Comparison of ENCODE assay signal across 9 mouse cellular contexts in the genomic region with DNA sequence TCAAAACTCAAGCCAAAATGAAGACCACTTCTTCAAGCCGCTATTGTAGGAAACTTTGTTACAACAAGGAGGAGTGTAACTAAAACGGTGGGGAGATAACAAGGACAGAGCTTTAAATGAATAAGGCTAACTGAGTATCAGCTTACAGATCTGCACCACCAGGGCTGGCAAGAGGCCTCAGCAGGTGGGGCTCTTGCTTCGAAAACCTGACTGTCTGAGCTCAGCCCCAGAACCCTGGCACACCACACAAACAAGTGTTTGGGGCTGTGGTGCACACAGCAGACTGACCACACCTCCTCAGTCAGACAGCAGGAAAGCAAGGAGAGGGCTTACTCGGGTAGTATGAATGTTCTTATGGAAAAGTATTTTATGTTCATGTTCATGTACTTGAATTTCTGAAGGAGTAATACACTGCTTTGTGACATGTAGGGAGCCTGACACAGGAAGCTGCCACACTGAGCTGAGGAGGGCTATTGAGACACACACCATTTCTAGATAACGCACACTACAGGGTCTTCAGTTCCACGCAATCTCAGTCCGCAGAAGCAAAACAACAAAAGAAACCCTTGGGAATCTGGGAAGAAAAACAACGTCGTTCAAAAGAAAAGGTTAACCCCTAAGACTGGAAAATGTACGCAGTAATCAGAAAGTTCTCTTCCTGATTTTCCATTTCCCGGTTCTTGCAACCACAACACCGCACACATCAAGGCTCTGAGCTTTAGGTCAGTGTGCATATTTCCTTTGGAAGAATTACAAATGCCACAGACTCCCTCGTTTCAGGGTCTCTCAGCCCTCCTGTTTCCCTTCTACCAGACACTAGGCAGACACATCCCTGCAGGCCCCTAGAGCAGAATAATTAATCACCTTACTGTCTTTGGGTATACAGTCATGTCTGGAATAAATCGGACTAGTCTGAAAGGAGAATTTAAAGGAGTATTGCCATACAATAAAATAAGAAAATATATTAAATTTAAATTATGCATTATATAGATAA. TPM values are rescaled to one million over a fixed set of nuclear protein-coding genes. Genes with fewer than 3 reads are reported as not detected.
DNase-seq lines count a peak whose midpoint lies in the region; ATAC-seq and TF ChIP-seq lines count a peak whose summit lies in the region.
"Had no signal": no experiment of that assay in that cellular context is flagged by ENCODE, and none has a peak within 500 bp of the region (broad histone marks: within the 10 kb centered on the region; RNA-seq: fewer than 3 reads in every experiment).

No protein-coding gene starts in this region.

- no peak for TF ChIP-seq CTCF in heart, adult 2 months (IDR thresholded peaks at IDR 0.05)

- intact Hi-C loops in heart, adult 2 months (cut with DNase I) = no loop called here

- peak overlapping the region; percentile 79 for H3K27ac ChIP-seq in heart, embryonic 12.5 days (ENCODE audit: poor library complexity, severe bottlenecking)
- H3K27ac ChIP-seq in heart, adult 2 months = no peak overlapping the region
- H3K27ac ChIP-seq in embryonic facial prominence, embryonic 12.5 days = 0 out of 2 replicates have a peak overlapping the region, but pooled peaks have one; percentile 23

- peak; percentile 77 for ATAC-seq in heart, embryonic 12.5 days (ENCODE audit: insufficient number of reproducible peaks, low FRiP score)
- no peak for ATAC-seq in embryonic facial prominence, embryonic 12.5 days (ENCODE audit: insufficient number of reproducible peaks, insufficient read depth, low FRiP score, low TSS enrichment)
- no peak for ATAC-seq in erythroid progenitor cell, adult 5-6 weeks (replicated peaks; ENCODE audit: low FRiP score, poor library complexity, severe bottlenecking)

- no peaks in the 10 kb centered on the region for H3K79me2 ChIP-seq in heart, adult 2 months (replicated peaks; ENCODE audit: control insufficient read depth, insufficient read depth, low read length)

- peak overlapping the region; percentile 31; the same call in 1 of the 2 replicates for H3K4me2 ChIP-seq in heart, embryonic 12.5 days
- H3K4me2 ChIP-seq in embryonic facial prominence, embryonic 12.5 days (replicated peaks) = no peak overlapping the region

- DNase-seq in heart, adult 2 months = no peak
- peak; percentile 47 for DNase-seq in A20 (ENCODE audit: low read depth, low spot score)
- DNase-seq in mesoderm, embryonic 11.5 days (ENCODE audit: low read depth, low spot score) = peak; percentile 35
- DNase-seq in layer of hippocampus, postnatal 25 days (ENCODE audit: extremely low spot score in 1 of 2, low spot score in 1 of 2) = no peak
- DNase-seq in ovary, adult 18-20 months (ENCODE audit: low spot score) = no peak
- DNase-seq: cerebellum, adult 2 months had no signal

- WGBS in heart, embryonic 12.5 days = 16% methylated on average over 14 of the region's 14 CpGs
- WGBS in heart, adult 2 months = 24% methylated on average over 14 of the region's 14 CpGs
- WGBS in embryonic facial prominence, embryonic 12.5 days = 31% methylated on average over 14 of the region's 14 CpGs

- no peak for TF ChIP-seq EP300 in heart, adult 2 months (IDR thresholded peaks at IDR 0.05; ENCODE audit: insufficient read depth, low read depth, low read length)

- no peak for TF ChIP-seq POLR2A in heart, adult 2 months (IDR thresholded peaks at IDR 0.05; ENCODE audit: insufficient read depth, low read depth, low read length)

- no peak overlapping the region for H3K9ac ChIP-seq in heart, embryonic 12.5 days
- H3K9ac ChIP-seq in heart, adult 2 months (ENCODE audit: low read depth, low read length) = no peak overlapping the region
- H3K9ac ChIP-seq in embryonic facial prominence, embryonic 12.5 days = no peak overlapping the region

- no peaks in the 10 kb centered on the region for H3K9me3 ChIP-seq in heart, embryonic 12.5 days (replicated peaks)
- no peaks in the 10 kb centered on the region for H3K9me3 ChIP-seq in embryonic facial prominence, embryonic 12.5 days

- no peaks in the 10 kb centered on the region for H3K27me3 ChIP-seq in heart, embryonic 12.5 days (replicated peaks)
- no peaks in the 10 kb centered on the region for H3K27me3 ChIP-seq in heart, adult 2 months (ENCODE audit: control insufficient read depth, insufficient read depth, low read length)
- H3K27me3 ChIP-seq in embryonic facial prominence, embryonic 12.5 days = peaks cover 3% of the 10 kb centered on the region; the same call in 1 of the 2 replicates

- H3K4me1 ChIP-seq in heart, embryonic 12.5 days (replicated peaks) = peaks cover 36% of the 10 kb centered on the region
- H3K4me1 ChIP-seq in heart, adult 2 months (ENCODE audit: control insufficient read depth, insufficient read depth, low read length) = peaks cover 2% of the 10 kb centered on the region
- peaks cover 24% of the 10 kb centered on the region for H3K4me1 ChIP-seq in embryonic facial prominence, embryonic 12.5 days

- H3K36me3 ChIP-seq in heart, embryonic 12.5 days = no peaks in the 10 kb centered on the region
- H3K36me3 ChIP-seq in heart, adult 2 months (ENCODE audit: control insufficient read depth, insufficient read depth, low read length) = no peaks in the 10 kb centered on the region
- no peaks in the 10 kb centered on the region for H3K36me3 ChIP-seq in embryonic facial prominence, embryonic 12.5 days

- H3K4me3 ChIP-seq in heart, embryonic 12.5 days = no peak overlapping the region
- no peak overlapping the region for H3K4me3 ChIP-seq in heart, adult 2 months
- no peak overlapping the region for H3K4me3 ChIP-seq in embryonic facial prominence, embryonic 12.5 days

RNA-seq across cellular contexts. Expression of a gene that starts 29.8 kb away (rescaled TPM):
- polyA plus RNA-seq in heart, embryonic 12.5 days (2016; fragmentation: Nextera tagmentation; extraction: Ambion mirVana) = 3.7 and 4.0 TPM in 2 replicates
- total RNA-seq in heart, adult 2 months (2021) = under 1 TPM; 0.10 to 0.11 TPM
- 0.10 and 0.15 TPM in 2 replicates for polyA plus RNA-seq in heart, adult 2 months (2012; rRNA removed)
- 2.8 and 2.9 TPM in 2 replicates for polyA plus RNA-seq in embryonic facial prominence, embryonic 12.5 days (2016; fragmentation: Nextera tagmentation; extraction: Ambion mirVana)
- 10 to 100 TPM; 30.6 to 33.2 TPM for total RNA-seq in layer of hippocampus, postnatal 25 days (2021)
- 1.7 TPM in 1 of 2 replicates, not detected in the other for total RNA-seq in erythroid progenitor cell, adult 5-6 weeks (2015; ENCODE audit: low replicate concordance)
- total RNA-seq in erythroid progenitor cell, adult 5-6 weeks (2017; ENCODE audit: low replicate concordance) = not detected in 2 replicates

Comparison
In these comparisons a context has a peak if more than half of its experiments do, and no peak if none do; other contexts are left out.
1. DNase-seq: peak in A20 (single experiment) and mesoderm, embryonic 11.5 days (single experiment); none in heart, adult 2 months (0 of 2), layer of hippocampus, postnatal 25 days (0 of 2) and ovary, adult 18-20 months (single experiment).
2. RNA of a gene that starts 29.8 kb away (total RNA-seq): 30.6 to 33.2 TPM in layer of hippocampus, postnatal 25 days; 1.7 TPM in erythroid progenitor cell, adult 5-6 weeks and 0.10 to 0.11 TPM in heart, adult 2 months; every median in the first group is over 10 times any median in the second.